10 mouse cellular contexts compared by ENCODE assay signal in genomic region chr17:31079078-31079840, GRCm38 (mm10). TPM values are rescaled to one million over a fixed set of nuclear protein-coding genes. Genes with fewer than 3 reads are reported as not detected.
A peak's percentile ranks its signal among the peaks of the same experiment; 100 is the strongest.
DNase-seq lines count a peak whose midpoint lies in the region; ATAC-seq lines count a peak whose summit lies in the region.
"Had no signal": no experiment of that assay in that cellular context is flagged by ENCODE, and none has a peak within 500 bp of the region (broad histone marks: within the 10 kb centered on the region; RNA-seq: fewer than 3 reads in every experiment).

No protein-coding gene starts in this region.

- peak overlapping the region; percentile 59 for H3K27ac ChIP-seq in hindbrain, embryonic 10.5 days
- H3K27ac ChIP-seq in hindbrain, embryonic 11.5 days (ENCODE audit: low read depth, low read length): no peak overlapping the region
- no peak overlapping the region for H3K27ac ChIP-seq in hindbrain, embryonic 14.5 days
- peak overlapping the region; percentile 45 for H3K27ac ChIP-seq in liver, embryonic 12.5 days
- H3K27ac ChIP-seq in neural tube, embryonic 13.5 days (replicated peaks): peak overlapping the region; percentile 76

- H3K4me1 ChIP-seq in hindbrain, embryonic 10.5 days (replicated peaks): peaks cover 61% of the 10 kb centered on the region
- peaks cover 5% of the 10 kb centered on the region; the same call in 1 of the 2 replicates for H3K4me1 ChIP-seq in hindbrain, embryonic 11.5 days (replicated peaks; ENCODE audit: control insufficient read depth, insufficient read depth, low read length)
- peaks cover 24% of the 10 kb centered on the region for H3K4me1 ChIP-seq in hindbrain, embryonic 14.5 days (replicated peaks; ENCODE audit: control insufficient read depth, insufficient read depth, low read length)
- peaks cover 70% of the 10 kb centered on the region for H3K4me1 ChIP-seq in liver, embryonic 12.5 days
- H3K4me1 ChIP-seq in neural tube, embryonic 13.5 days (replicated peaks): peaks cover 52% of the 10 kb centered on the region

- intact Hi-C loops in gastrocnemius, postnatal 36 days (cut with DNase I): no loop called here

- H3K36me3 ChIP-seq in hindbrain, embryonic 10.5 days: no peaks in the 10 kb centered on the region
- no peaks in the 10 kb centered on the region for H3K36me3 ChIP-seq in hindbrain, embryonic 11.5 days (ENCODE audit: control insufficient read depth, insufficient read depth, low read length)
- H3K36me3 ChIP-seq in hindbrain, embryonic 14.5 days (replicated peaks; ENCODE audit: control insufficient read depth, insufficient read depth): no peaks in the 10 kb centered on the region
- H3K36me3 ChIP-seq in liver, embryonic 12.5 days: no peaks in the 10 kb centered on the region
- no peaks in the 10 kb centered on the region for H3K36me3 ChIP-seq in neural tube, embryonic 13.5 days

- 60% methylated on average over 12 of the region's 12 CpGs for WGBS in hindbrain, embryonic 10.5 days
- WGBS in hindbrain, embryonic 11.5 days: 54% methylated on average over 12 of the region's 12 CpGs
- WGBS in hindbrain, embryonic 14.5 days: 55% methylated on average over 12 of the region's 12 CpGs
- WGBS in liver, embryonic 12.5 days (ENCODE audit: insufficient replicate concordance): 46% methylated on average over 12 of the region's 12 CpGs
- 50% methylated on average over 12 of the region's 12 CpGs for WGBS in neural tube, embryonic 13.5 days

- no peak overlapping the region for H3K4me3 ChIP-seq in hindbrain, embryonic 10.5 days
- H3K4me3 ChIP-seq in hindbrain, embryonic 11.5 days (ENCODE audit: low read depth, low read length): no peak overlapping the region
- H3K4me3 ChIP-seq in hindbrain, embryonic 14.5 days (replicated peaks; ENCODE audit: low read length): no peak overlapping the region
- H3K4me3 ChIP-seq in liver, embryonic 12.5 days: no peak overlapping the region
- H3K4me3 ChIP-seq in neural tube, embryonic 13.5 days: no peak overlapping the region

- no peak for ATAC-seq in hindbrain, embryonic 11.5 days (ENCODE audit: low FRiP score)
- ATAC-seq in hindbrain, embryonic 14.5 days (ENCODE audit: low FRiP score): 0 out of 2 replicates have a peak, but pooled peaks have one; percentile 27
- 0 out of 2 replicates have a peak, but pooled peaks have one; percentile 22 for ATAC-seq in liver, embryonic 12.5 days
- no peak for ATAC-seq in neural tube, embryonic 13.5 days (ENCODE audit: low read depth)

- no peak for DNase-seq in hindbrain, embryonic 10.5 days (ENCODE audit: low spot score)
- no peak for DNase-seq in hindbrain, embryonic 11.5 days (ENCODE audit: low spot score)
- no peak for DNase-seq in hindbrain, embryonic 14.5 days (ENCODE audit: low spot score)
- DNase-seq in urinary bladder, postnatal 10 days (ENCODE audit: low spot score): no peak
- DNase-seq in gastrocnemius, postnatal 36 days: no peak
- DNase-seq in spleen, postnatal 4 days (ENCODE audit: low spot score in 2 of 2): no peak
- DNase-seq: thymus, postnatal 14 days had no signal

- H3K9ac ChIP-seq in hindbrain, embryonic 11.5 days (ENCODE audit: low read depth, low read length): no peak overlapping the region
- no peak overlapping the region for H3K9ac ChIP-seq in hindbrain, embryonic 14.5 days
- H3K9ac ChIP-seq in liver, embryonic 12.5 days: no peak overlapping the region
- no peak overlapping the region for H3K9ac ChIP-seq in neural tube, embryonic 13.5 days

- H3K9me3 ChIP-seq in hindbrain, embryonic 10.5 days: no peaks in the 10 kb centered on the region
- no peaks in the 10 kb centered on the region for H3K9me3 ChIP-seq in hindbrain, embryonic 11.5 days (ENCODE audit: control insufficient read depth, low read length)
- H3K9me3 ChIP-seq in hindbrain, embryonic 14.5 days (ENCODE audit: control insufficient read depth, low read length): no peaks in the 10 kb centered on the region
- no peaks in the 10 kb centered on the region for H3K9me3 ChIP-seq in liver, embryonic 12.5 days (replicated peaks)
- H3K9me3 ChIP-seq in neural tube, embryonic 13.5 days: no peaks in the 10 kb centered on the region

- no peak overlapping the region for H3K4me2 ChIP-seq in hindbrain, embryonic 11.5 days (replicated peaks; ENCODE audit: low read depth, low read length)
- no peak overlapping the region for H3K4me2 ChIP-seq in hindbrain, embryonic 14.5 days (replicated peaks)
- H3K4me2 ChIP-seq in liver, embryonic 12.5 days: no peak overlapping the region
- H3K4me2 ChIP-seq in neural tube, embryonic 13.5 days: no peak overlapping the region

- no peaks in the 10 kb centered on the region for H3K27me3 ChIP-seq in hindbrain, embryonic 10.5 days (ENCODE audit: insufficient read depth, poor library complexity, severe bottlenecking)
- H3K27me3 ChIP-seq in hindbrain, embryonic 11.5 days (ENCODE audit: control insufficient read depth, insufficient read depth, low read length): no peaks in the 10 kb centered on the region
- H3K27me3 ChIP-seq in hindbrain, embryonic 14.5 days (ENCODE audit: control insufficient read depth, insufficient read depth, low read length): no peaks in the 10 kb centered on the region
- H3K27me3 ChIP-seq in liver, embryonic 12.5 days (replicated peaks): peaks cover 11% of the 10 kb centered on the region; the same call in 1 of the 2 replicates
- no peaks in the 10 kb centered on the region for H3K27me3 ChIP-seq in neural tube, embryonic 13.5 days

RNA-seq across cellular contexts. Expression of gene Abcg1, which starts 21.8 kb away (rescaled TPM):
- 6.9 and 9.7 TPM in 2 replicates for polyA plus RNA-seq in hindbrain, embryonic 10.5 days (2016; fragmentation: Nextera tagmentation; extraction: Ambion mirVana)
- 9.7 and 10.5 TPM in 2 replicates for polyA plus RNA-seq in hindbrain, embryonic 11.5 days (2014; fragmentation: Nextera tagmentation; extraction: Ambion mirVana)
- 19.3 and 21.1 TPM in 2 replicates for polyA plus RNA-seq in hindbrain, embryonic 14.5 days (2014; fragmentation: Nextera tagmentation; extraction: Ambion mirVana)
- polyA plus RNA-seq in liver, embryonic 12.5 days (2016; fragmentation: Nextera tagmentation; extraction: Ambion mirVana): 5.4 and 5.5 TPM in 2 replicates
- polyA plus RNA-seq in neural tube, embryonic 13.5 days (2015; fragmentation: Nextera tagmentation; extraction: Ambion mirVana): 16.5 and 16.7 TPM in 2 replicates
- 1 to 10 TPM; 1.7 to 2.3 TPM for total RNA-seq in gastrocnemius, postnatal 36 days (2021)

RNA-seq across cellular contexts. Expression of gene Tff3, which starts 50.2 kb away (rescaled TPM):
- 1.1 TPM in 1 of 2 replicates, not detected in the other for polyA plus RNA-seq in hindbrain, embryonic 10.5 days (2016; fragmentation: Nextera tagmentation; extraction: Ambion mirVana)
- polyA plus RNA-seq in hindbrain, embryonic 11.5 days (2014; fragmentation: Nextera tagmentation; extraction: Ambion mirVana): 0.35 and 0.79 TPM in 2 replicates
- 2.9 and 4.5 TPM in 2 replicates for polyA plus RNA-seq in hindbrain, embryonic 14.5 days (2014; fragmentation: Nextera tagmentation; extraction: Ambion mirVana)
- 2.2 and 2.3 TPM in 2 replicates for polyA plus RNA-seq in liver, embryonic 12.5 days (2016; fragmentation: Nextera tagmentation; extraction: Ambion mirVana)
- 2.8 and 3.0 TPM in 2 replicates for polyA plus RNA-seq in neural tube, embryonic 13.5 days (2015; fragmentation: Nextera tagmentation; extraction: Ambion mirVana)
- total RNA-seq in gastrocnemius, postnatal 36 days (2021): not detected
- total RNA-seq: gastrocnemius, postnatal 4 days had no signal

Comparison
In these comparisons a context has a peak if more than half of its experiments do, and no peak if none do; other contexts are left out.
1. H3K27ac ChIP-seq: peak in hindbrain, embryonic 10.5 days (single experiment), liver, embryonic 12.5 days (single experiment) and neural tube, embryonic 13.5 days (single experiment); none in hindbrain, embryonic 11.5 days (single experiment) and hindbrain, embryonic 14.5 days (single experiment).
2. ATAC-seq: peak in hindbrain, embryonic 14.5 days (single experiment) and liver, embryonic 12.5 days (single experiment); none in hindbrain, embryonic 11.5 days (single experiment) and neural tube, embryonic 13.5 days (single experiment).